Mouse (Mus musculus) embryonic facial prominence, embryonic 14.5 days (tissue): ENCODE data around the gene Ldlrad3. TPM values are rescaled to one million over a fixed set of nuclear protein-coding genes. Genes with fewer than 3 reads are reported as not detected.

Source experiments
- ATAC-seq: fragments of 200-750 bp; cut with Nextera tagmentation; 2 replicates; pipeline ENCODE4 v1.8.0; 2017; ENCODE audit warnings: low read depth, moderate number of reproducible peaks, moderate TSS enrichment
- DNase-seq: peaks from one replicate; pipeline ENCODE4 v3.0.0-alpha.2; 2015; ENCODE audit warnings: low spot score
- H3K27ac ChIP-seq: fragments of 300-500 bp; sonication (generic); replicated peaks from 2 replicates; pipeline ENCODE4 v1.5.1; 2014; ENCODE audit warnings: low read depth, mild to moderate bottlenecking, low read length, moderate library complexity
- H3K27me3 ChIP-seq: fragments of 300-500 bp; sonication (generic); replicated peaks from 2 replicates; pipeline ENCODE4 v1.6.1; 2014; ENCODE audit warnings: low read length; ENCODE audit not compliant: control insufficient read depth, insufficient read depth
- H3K36me3 ChIP-seq: fragments of 300-500 bp; sonication (generic); 2 replicates; pipeline ENCODE4 v1.6.1; 2014; ENCODE audit warnings: low read length, mixed read lengths; ENCODE audit not compliant: control insufficient read depth, insufficient read depth
- H3K4me1 ChIP-seq: fragments of 300-500 bp; sonication (generic); 2 replicates; pipeline ENCODE4 v1.6.1; 2014; ENCODE audit warnings: antibody characterized with exemption, low read length; ENCODE audit not compliant: control insufficient read depth, insufficient read depth
- H3K4me2 ChIP-seq: fragments of 300-500 bp; sonication (generic); 2 replicates; pipeline ENCODE4 v1.6.1; 2014; ENCODE audit warnings: low read depth, mild to moderate bottlenecking, low read length, moderate library complexity, mixed read lengths
- H3K4me3 ChIP-seq: fragments of 300-500 bp; sonication (generic); 2 replicates; pipeline ENCODE4 v1.5.1; 2014; ENCODE audit warnings: low read depth, mild to moderate bottlenecking, low read length
- H3K9ac ChIP-seq: fragments of 300-500 bp; sonication (generic); 2 replicates; pipeline ENCODE4 v1.6.1; 2014; ENCODE audit warnings: low read depth, mild to moderate bottlenecking, low read length, moderate library complexity, mixed read lengths
- H3K9me3 ChIP-seq: fragments of 300-500 bp; sonication (generic); 2 replicates; pipeline ENCODE4 v1.6.1; 2016; ENCODE audit warnings: low read length; ENCODE audit not compliant: control insufficient read depth
- WGBS: fragments of 180-500 bp; shearing (Covaris S2); extraction: QIAGEN DNeasy Blood & Tissue Kit; methylation state at CpG from one replicate; pipeline ENCODE4 v1.1.7; 2014; 5-methylcytosine and 5-hydroxymethylcytosine counted together
- polyA plus RNA-seq: library from polyadenylated mRNA; unstranded; fragments of >200 nt; fragmentation: Nextera tagmentation; extraction: Ambion mirVana; gene quantifications from 2 replicates; pipeline ENCODE4 v1.2.1, GENCODE M21; 2014

Ldlrad3 gene
- polyA plus RNA-seq, 1 experiment from 2014 or later, result 48.2 TPM

DNA sequence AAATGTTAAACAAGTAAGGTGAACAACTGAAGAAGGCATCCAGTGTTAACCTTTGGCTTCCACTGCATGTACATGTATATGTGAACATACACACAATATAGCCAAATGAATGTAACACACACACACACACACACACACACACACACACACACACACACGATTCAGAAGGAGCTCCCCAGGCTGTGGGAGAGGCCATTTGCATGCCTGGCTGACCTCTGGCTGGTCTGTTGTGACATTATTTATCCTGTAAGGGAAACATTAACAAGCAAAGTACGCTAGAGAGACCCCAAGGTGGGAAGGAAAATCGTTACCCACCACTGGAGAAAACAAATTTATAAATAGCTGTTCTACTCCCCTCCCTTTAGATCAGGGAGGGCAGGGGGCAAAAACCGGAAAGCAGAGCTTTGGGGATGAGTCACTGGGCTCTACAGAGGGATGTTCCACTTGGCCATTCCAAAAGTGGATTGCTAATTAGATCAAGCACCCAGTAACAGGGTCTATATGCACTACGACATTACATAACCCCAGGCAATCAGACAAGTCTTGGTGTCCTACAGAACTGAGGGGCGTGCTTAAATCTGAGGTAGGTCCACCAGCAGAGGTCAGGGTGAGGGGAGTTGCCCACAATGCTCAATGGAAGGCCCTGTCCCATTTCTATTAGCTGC is 174.7 kb downstream of the Ldlrad3 start:
- H3K9ac ChIP-seq, result no peak overlapping the region
- H3K36me3 ChIP-seq, result no peaks in the 10 kb centered on the region
- peaks cover 5% of the 10 kb centered on the region; the same call in 1 of the 2 replicates for H3K4me1 ChIP-seq
- H3K27me3 ChIP-seq, result no peaks in the 10 kb centered on the region
- DNase-seq (no peak), ATAC-seq (no peak)
- H3K4me2 ChIP-seq, result no peak overlapping the region
- H3K4me3 ChIP-seq, result no peak overlapping the region
- 66% methylated on average over 6 of the region's 6 CpGs for WGBS
- H3K27ac ChIP-seq, result no peak overlapping the region
- H3K9me3 ChIP-seq, result no peaks in the 10 kb centered on the region

DNA sequence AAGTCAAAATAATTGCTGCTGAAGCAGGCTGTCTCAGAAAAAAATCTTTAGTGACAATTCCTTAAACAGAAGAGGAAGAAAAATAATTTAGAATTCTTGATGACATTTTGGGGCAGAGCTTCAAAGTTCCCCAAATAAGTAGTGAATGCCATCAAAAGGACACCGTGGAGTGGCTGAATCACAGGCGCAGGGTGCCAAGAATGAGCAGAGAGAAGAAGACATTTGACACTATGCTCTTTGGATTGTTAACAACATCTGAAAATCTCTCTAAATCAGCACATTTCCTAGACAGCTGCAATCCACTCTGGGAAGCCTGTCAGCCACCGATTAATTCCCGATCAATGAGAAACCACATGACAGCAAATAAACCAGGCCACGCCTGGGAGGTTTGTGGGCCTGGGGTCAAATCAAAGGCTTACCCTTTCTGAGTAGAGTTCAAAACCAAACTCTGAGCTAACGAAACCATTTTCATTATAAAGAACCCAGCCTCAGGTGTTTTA is 176.4 kb downstream of the Ldlrad3 start:
- Histone ChIP-seq H3K27me3 (no peaks in the 10 kb centered on the region), H3K4me3 (no peak overlapping the region), H3K4me1 (peaks cover 18% of the 10 kb centered on the region; the same call in 1 of the 2 replicates), H3K36me3 (no peaks in the 10 kb centered on the region), H3K9ac (no peak overlapping the region), H3K4me2 (no peak overlapping the region), H3K27ac (no peak overlapping the region), H3K9me3 (no peaks in the 10 kb centered on the region)
- 60% methylated on average over 6 of the region's 6 CpGs for WGBS
- no peak for ATAC-seq
- DNase-seq, result no peak

DNA sequence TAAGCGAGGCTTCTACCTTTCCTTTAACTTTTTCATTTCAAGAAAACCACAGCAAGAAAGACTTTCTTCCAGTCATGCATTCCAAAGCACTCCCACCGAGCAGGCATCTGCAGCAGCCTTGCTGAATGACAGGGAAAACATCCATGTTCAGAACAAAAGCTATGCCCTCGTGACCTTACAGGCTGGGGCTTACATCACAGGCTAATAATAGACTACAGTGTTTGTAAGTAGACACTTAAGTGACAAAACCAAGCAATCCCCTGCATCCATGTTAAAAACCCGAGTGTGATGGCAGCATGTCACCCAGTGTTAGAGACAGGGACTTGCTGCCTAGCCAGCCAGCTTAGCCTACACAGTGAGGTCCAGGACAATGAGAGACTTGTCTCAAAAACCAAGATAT is 180.0 kb downstream of the Ldlrad3 start:
- DNase-seq, result peak; percentile 66
- WGBS, result 20% methylated on average over 4 of the region's 4 CpGs

GRCm38 (mm10) chr2:102005377-102006007 is 180.7 kb downstream of the Ldlrad3 start:
- Histone ChIP-seq H3K27me3 (no peaks in the 10 kb centered on the region), H3K4me1 (peaks cover 45% of the 10 kb centered on the region), H3K36me3 (no peaks in the 10 kb centered on the region), H3K27ac (no peak overlapping the region; the same call in 1 of the 2 replicates), H3K9me3 (no peaks in the 10 kb centered on the region), H3K4me3 (no peak overlapping the region), H3K4me2 (no peak overlapping the region), H3K9ac (no peak overlapping the region)
- DNase-seq (no peak), ATAC-seq (no peak)
- WGBS, result 34% methylated on average over 8 of the region's 8 CpGs

More for the DNA sequence above, 180.0 kb downstream of the Ldlrad3 start:
- Histone ChIP-seq H3K9ac (no peak overlapping the region), H3K27ac (no peak overlapping the region; the same call in 1 of the 2 replicates), H3K4me2 (no peak overlapping the region), H3K36me3 (no peaks in the 10 kb centered on the region), H3K4me1 (peaks cover 45% of the 10 kb centered on the region), H3K4me3 (no peak overlapping the region), H3K9me3 (no peaks in the 10 kb centered on the region), H3K27me3 (no peaks in the 10 kb centered on the region)
- no peak for ATAC-seq

- H3K27ac ChIP-seq, result peak overlapping the region; percentile 35; the same call in 1 of the 2 replicates
Observed at GRCm38 (mm10) chr2:102003776-102004264, 182.4 kb downstream of the Ldlrad3 start.

DNA sequence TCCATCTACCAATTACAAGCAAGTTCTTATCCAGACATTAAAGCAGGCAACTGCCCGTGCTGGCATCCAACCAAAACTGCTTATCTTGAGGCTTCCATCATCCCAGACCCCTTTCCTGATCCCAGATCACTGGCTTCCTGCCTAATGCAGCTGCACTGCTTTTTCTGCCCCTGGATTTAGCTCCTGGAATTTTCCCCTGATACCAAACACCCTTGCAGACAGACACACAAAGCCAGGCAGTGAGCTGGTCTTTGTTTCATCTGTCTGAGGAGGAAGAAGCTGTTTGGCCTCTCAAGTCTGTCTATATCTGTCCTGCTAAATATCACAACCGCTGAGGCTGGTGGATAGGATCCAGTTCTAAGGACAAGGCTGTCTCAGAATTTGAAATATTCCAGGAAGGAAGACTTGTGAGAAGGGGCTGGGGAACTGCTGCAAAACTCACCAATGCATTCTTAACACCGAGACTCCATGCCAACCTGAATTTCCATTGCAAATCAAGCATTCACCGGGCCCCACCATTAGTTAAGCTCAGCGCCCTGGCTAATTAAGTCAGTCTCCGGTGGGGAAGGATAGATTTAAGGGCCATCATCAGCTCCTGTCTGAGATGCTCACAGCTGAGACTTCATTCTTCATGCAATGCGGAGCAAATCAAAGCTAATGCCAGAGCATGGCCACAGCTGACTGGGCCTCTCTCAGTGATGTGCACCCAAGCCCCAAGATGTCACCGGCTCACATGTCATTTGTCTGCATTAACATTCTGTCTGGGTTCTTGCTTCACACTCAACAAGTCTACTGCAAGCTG is 183.0 kb downstream of the Ldlrad3 start:
- peak overlapping the region; percentile 35 for H3K27ac ChIP-seq
- H3K36me3 ChIP-seq, result no peaks in the 10 kb centered on the region
- H3K4me1 ChIP-seq, result peaks cover 52% of the 10 kb centered on the region
- H3K9ac ChIP-seq, result no peak overlapping the region
- no peaks in the 10 kb centered on the region for H3K27me3 ChIP-seq
- H3K4me3 ChIP-seq, result no peak overlapping the region
- peak; percentile 92 for DNase-seq
- 19% methylated on average over 8 of the region's 8 CpGs for WGBS
- H3K4me2 ChIP-seq, result 0 out of 2 replicates have a peak overlapping the region, but pooled peaks have one; percentile 8
- H3K9me3 ChIP-seq, result no peaks in the 10 kb centered on the region
- peak; percentile 72 for ATAC-seq

More at GRCm38 (mm10) chr2:102003776-102004264, 182.4 kb downstream of the Ldlrad3 start:
- no peak for DNase-seq
- no peak for ATAC-seq
- 48% methylated on average over 7 of the region's 7 CpGs for WGBS
- Histone ChIP-seq H3K36me3 (no peaks in the 10 kb centered on the region), H3K9ac (no peak overlapping the region), H3K4me1 (peaks cover 51% of the 10 kb centered on the region), H3K9me3 (no peaks in the 10 kb centered on the region), H3K4me3 (no peak overlapping the region), H3K27me3 (no peaks in the 10 kb centered on the region), H3K4me2 (no peak overlapping the region)

DNA sequence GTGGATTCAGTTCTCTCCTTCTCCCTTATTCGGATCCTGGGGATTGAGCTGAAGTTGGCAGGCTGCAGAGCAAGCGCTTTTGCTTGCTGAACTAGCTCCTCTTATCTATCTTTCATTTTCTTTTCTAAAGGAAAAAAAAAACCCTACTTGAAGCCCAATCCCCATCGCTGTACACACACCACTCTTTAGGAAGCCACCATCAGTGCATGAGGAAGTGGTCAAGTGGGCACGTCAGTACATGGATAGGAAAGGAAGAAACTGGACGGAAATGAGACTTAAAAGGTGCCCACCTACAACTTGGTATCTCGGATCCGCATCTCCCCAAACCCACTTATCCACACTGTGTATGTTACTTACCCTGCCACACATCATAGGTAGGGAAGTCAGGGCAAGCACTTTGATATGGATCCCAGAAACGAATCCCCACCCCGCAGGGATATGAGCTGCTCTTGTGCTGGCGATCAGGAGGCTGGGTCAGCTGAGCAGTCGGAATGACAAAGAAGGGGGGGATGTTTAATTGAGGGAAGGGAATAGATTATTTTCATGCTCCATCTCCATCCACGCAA is 183.7 kb downstream of the Ldlrad3 start:
- Histone ChIP-seq H3K9ac (no peak overlapping the region), H3K36me3 (no peaks in the 10 kb centered on the region), H3K27ac (peak overlapping the region; percentile 35), H3K4me3 (no peak overlapping the region), H3K27me3 (no peaks in the 10 kb centered on the region), H3K4me1 (peaks cover 52% of the 10 kb centered on the region), H3K9me3 (no peaks in the 10 kb centered on the region), H3K4me2 (0 out of 2 replicates have a peak overlapping the region, but pooled peaks have one; percentile 8)
- 54% methylated on average over 12 of the region's 12 CpGs for WGBS
- no peak for ATAC-seq
- no peak for DNase-seq

DNA sequence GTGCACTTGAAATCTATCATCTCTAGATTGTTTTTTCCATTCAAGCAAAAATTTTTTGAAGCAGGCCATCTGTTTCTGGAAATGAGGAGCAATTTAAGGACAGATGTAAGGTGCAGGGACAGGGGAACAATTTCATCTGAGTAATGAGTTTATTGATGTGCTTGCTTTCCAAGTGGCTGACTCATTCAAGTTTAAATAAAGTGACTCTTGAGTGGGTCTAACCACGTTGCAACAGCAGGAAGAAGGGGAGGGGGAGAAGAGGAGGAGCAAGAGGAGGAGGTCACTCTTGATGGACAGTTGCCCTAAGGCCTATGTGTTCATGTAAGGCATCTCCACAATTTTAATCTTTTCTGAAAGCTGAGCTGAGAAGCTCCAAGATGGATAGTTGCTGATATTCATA is 184.5 kb downstream of the Ldlrad3 start:
- Histone ChIP-seq H3K27ac (no peak overlapping the region), H3K4me2 (no peak overlapping the region), H3K9me3 (no peaks in the 10 kb centered on the region), H3K36me3 (no peaks in the 10 kb centered on the region), H3K4me1 (peaks cover 52% of the 10 kb centered on the region), H3K9ac (no peak overlapping the region), H3K4me3 (no peak overlapping the region), H3K27me3 (no peaks in the 10 kb centered on the region)
- 10% methylated on average over 1 of the region's 1 CpGs for WGBS
- DNase-seq (no peak), ATAC-seq (no peak)
